Mouse (Mus musculus) C2C12 (cell line): ENCODE results near the gene Wdr81. TPM values are rescaled to one million over a fixed set of nuclear protein-coding genes. Genes with fewer than 3 reads are reported as not detected.

Experiments used
- H3K27me3 ChIP-seq: one replicate; pipeline ENCODE4 v1.6.1; 2011; ENCODE audit not compliant: control insufficient read depth, insufficient read depth, insufficient read length
- H3K36me3 ChIP-seq: one replicate; pipeline ENCODE4 v1.6.1; 2011; ENCODE audit not compliant: control insufficient read depth, insufficient read depth
- H3K4me3 ChIP-seq: one replicate; pipeline ENCODE4 v1.5.1; 2011; ENCODE audit warnings: mild to moderate bottlenecking, control low read depth; ENCODE audit not compliant: poor library complexity, insufficient read depth, severe bottlenecking
- H3K79me2 ChIP-seq: one replicate; pipeline ENCODE4 v1.6.1; 2011; ENCODE audit not compliant: control insufficient read depth, insufficient read depth
- H3K79me3 ChIP-seq: one replicate; pipeline ENCODE4 v1.6.1; 2011; ENCODE audit warnings: low read depth, control low read depth
- H3ac ChIP-seq: one replicate; pipeline ENCODE3; 2011; ENCODE audit warnings: low read depth; ENCODE audit not compliant: control insufficient read depth, insufficient read length
- CEBPB ChIP-seq: IDR thresholded peaks from one replicate; pipeline ENCODE4 v1.6.1; 2011; ENCODE audit warnings: low read depth, mild to moderate bottlenecking, control low read depth, moderate library complexity
- CTCF ChIP-seq: IDR thresholded peaks from one replicate; pipeline ENCODE4 v1.5.1; 2011; ENCODE audit not compliant: control insufficient read depth, insufficient read depth, insufficient read length
- FOSL1 ChIP-seq: IDR thresholded peaks from one replicate; pipeline ENCODE4 v1.8.0; 2011; ENCODE audit warnings: mild to moderate bottlenecking, low read length; ENCODE audit not compliant: poor library complexity, insufficient read depth, severe bottlenecking
- MAX ChIP-seq: IDR thresholded peaks from one replicate; pipeline ENCODE4 v1.6.1; 2011; ENCODE audit warnings: mild to moderate bottlenecking, control low read depth
- MYOD1 ChIP-seq: IDR thresholded peaks from one replicate; pipeline ENCODE4 v1.6.1; 2011; ENCODE audit warnings: low read depth; ENCODE audit not compliant: control insufficient read depth, insufficient read length
- MYOG ChIP-seq: IDR thresholded peaks from one replicate; pipeline ENCODE4 v1.6.1; 2011; ENCODE audit not compliant: control insufficient read depth, insufficient read length; ENCODE audit errors: extremely low read depth
- USF1 ChIP-seq: IDR thresholded peaks from one replicate; pipeline ENCODE4 v1.6.1; 2011; ENCODE audit warnings: low read depth, mild to moderate bottlenecking, control low read depth, moderate library complexity
- polyA plus RNA-seq: library from polyadenylated mRNA; unstranded; fragments of >200 nt; fragmentation: generic; extraction: Trizol; gene quantifications from one replicate; pipeline ENCODE4 v1.2.1, GENCODE M21; 2012; ENCODE audit warnings: missing spikeins

The Wdr81 gene
- polyA plus RNA-seq, 1 experiment, result 21.6 TPM

GRCm38 (mm10) chr11:75486192-75486591, 31.7 kb upstream of the Wdr81 start:
- no peaks in the 10 kb centered on the region for H3K27me3 ChIP-seq
- TF ChIP-seq FOSL1 (no peak), MYOD1 (no peak), MYOG (no peak), CTCF (no peak), MAX (no peak), USF1 (no peak), CEBPB (no peak)
- H3K36me3 ChIP-seq, result peaks cover 34% of the 10 kb centered on the region
- peaks cover 47% of the 10 kb centered on the region for H3K79me2 ChIP-seq
- H3K4me3 ChIP-seq, result no peak overlapping the region
- peaks cover 32% of the 10 kb centered on the region for H3K79me3 ChIP-seq
- no peak overlapping the region for H3ac ChIP-seq

- Histone ChIP-seq H3K79me3 (no peaks in the 10 kb centered on the region), H3K79me2 (no peaks in the 10 kb centered on the region), H3K4me3 (no peak overlapping the region), H3ac (no peak overlapping the region), H3K36me3 (no peaks in the 10 kb centered on the region), H3K27me3 (no peaks in the 10 kb centered on the region)
- TF ChIP-seq FOSL1, result no peak
These were observed 18.9 kb upstream of the Wdr81 start for GRCm38 (mm10) chr11:75473376-75473775.

GRCm38 (mm10) chr11:75472469-75473081, 18.1 kb upstream of the Wdr81 start:
- H3K79me3 ChIP-seq, result no peaks in the 10 kb centered on the region
- no peak overlapping the region for H3ac ChIP-seq
- no peak for TF ChIP-seq CEBPB
- TF ChIP-seq USF1, result no peak
- TF ChIP-seq CTCF, result no peak
- TF ChIP-seq MYOD1, result no peak
- TF ChIP-seq MAX, result no peak
- no peak for TF ChIP-seq MYOG
- no peak for TF ChIP-seq FOSL1
- H3K36me3 ChIP-seq, result no peaks in the 10 kb centered on the region
- H3K79me2 ChIP-seq, result no peaks in the 10 kb centered on the region
- H3K4me3 ChIP-seq, result no peak overlapping the region
- H3K27me3 ChIP-seq, result no peaks in the 10 kb centered on the region

GRCm38 (mm10) chr11:75470675-75471074, 16.2 kb upstream of the Wdr81 start:
- peaks cover 12% of the 10 kb centered on the region for H3K36me3 ChIP-seq
- H3K79me2 ChIP-seq, result no peaks in the 10 kb centered on the region
- H3K4me3 ChIP-seq, result no peak overlapping the region
- TF ChIP-seq MYOG, result no peak
- H3K27me3 ChIP-seq, result no peaks in the 10 kb centered on the region
- no peak overlapping the region for H3ac ChIP-seq
- peaks cover 2% of the 10 kb centered on the region for H3K79me3 ChIP-seq

- Histone ChIP-seq H3K36me3 (peaks cover 26% of the 10 kb centered on the region), H3K79me3 (peaks cover 14% of the 10 kb centered on the region), H3K4me3 (no peak overlapping the region), H3ac (no peak overlapping the region), H3K27me3 (no peaks in the 10 kb centered on the region), H3K79me2 (peaks cover 12% of the 10 kb centered on the region)
- TF ChIP-seq MYOD1 (no peak), CEBPB (no peak), MAX (no peak), CTCF (no peak), FOSL1 (no peak), MYOG (no peak), USF1 (no peak)
These were observed 14.7 kb upstream of the Wdr81 start for GRCm38 (mm10) chr11:75469261-75469660.

GRCm38 (mm10) chr11:75468410-75468809, 13.9 kb upstream of the Wdr81 start:
- no peak overlapping the region for H3ac ChIP-seq
- H3K79me3 ChIP-seq, result peaks cover 23% of the 10 kb centered on the region
- H3K36me3 ChIP-seq, result peaks cover 34% of the 10 kb centered on the region
- no peak for TF ChIP-seq CEBPB
- no peak for TF ChIP-seq MYOG
- no peak for TF ChIP-seq USF1
- TF ChIP-seq MYOD1, result no peak
- no peak for TF ChIP-seq MAX
- no peak for TF ChIP-seq FOSL1
- H3K27me3 ChIP-seq, result no peaks in the 10 kb centered on the region
- H3K4me3 ChIP-seq, result no peak overlapping the region
- peaks cover 21% of the 10 kb centered on the region for H3K79me2 ChIP-seq
